Comparison of ENCODE assay signal across 8 mouse cellular contexts in genomic region chr8:124617266-124617869, GRCm38 (mm10). TPM values are rescaled to one million over a fixed set of nuclear protein-coding genes. Genes with fewer than 3 reads are reported as not detected.
DNase-seq lines count a peak whose midpoint lies in the region; ATAC-seq and TF ChIP-seq lines count a peak whose summit lies in the region.

No protein-coding gene starts in this region.

- TF ChIP-seq POLR2A in lung, adult 2 months (IDR thresholded peaks at IDR 0.05; ENCODE audit: borderline replicate concordance, extremely low read depth, low read depth, low read length): no peak

- peaks cover 5% of the 10 kb centered on the region; the same call in 1 of the 2 replicates for H3K27me3 ChIP-seq in G1E (ENCODE audit: insufficient read depth, low read length)
- H3K27me3 ChIP-seq in forebrain, postnatal 0 days (ENCODE audit: insufficient read depth, low read length): no peaks in the 10 kb centered on the region
- peaks cover 9% of the 10 kb centered on the region; the same call in 1 of the 2 replicates for H3K27me3 ChIP-seq in neural tube, embryonic 15.5 days (replicated peaks)

- peak; percentile 57 for DNase-seq in G1E (ENCODE audit: low spot score)
- DNase-seq in cerebellum, adult 18-20 months: peak; percentile 89 to 90
- DNase-seq in forebrain, postnatal 0 days: peak; percentile 90
- peak; percentile 90 for DNase-seq in heart, postnatal 4 days
- peak; percentile 89 to 92 for DNase-seq in layer of hippocampus, adult 2 months (ENCODE audit: low spot score in 2 of 2)
- peak; percentile 78 for DNase-seq in lung, adult 2 months
- peak; percentile 51 for DNase-seq in testis, postnatal 14 days (ENCODE audit: low spot score)

- TF ChIP-seq CTCF in G1E (IDR thresholded peaks at IDR 0.05; ENCODE audit: low read depth, low read length): peak; percentile 46; the same call in 1 of the 2 replicates
- peak; percentile 93 for TF ChIP-seq CTCF in forebrain, postnatal 0 days (IDR thresholded peaks at IDR 0.05; ENCODE audit: low read depth)
- TF ChIP-seq CTCF in layer of hippocampus, adult 2 months (conservative IDR thresholded peaks at IDR 0.05): peak; percentile 92
- peak; percentile 85 for TF ChIP-seq CTCF in lung, adult 2 months (IDR thresholded peaks at IDR 0.05; ENCODE audit: insufficient read depth, low read length)

- no peak overlapping the region for H3K4me3 ChIP-seq in G1E (ENCODE audit: low read depth, low read length)
- peak overlapping the region; percentile 42 for H3K4me3 ChIP-seq in forebrain, postnatal 0 days (ENCODE audit: low read depth, low read length)
- H3K4me3 ChIP-seq in layer of hippocampus, adult 2 months: peak overlapping the region; percentile 62
- H3K4me3 ChIP-seq in lung, adult 2 months (replicated peaks; ENCODE audit: extremely low read depth, low read depth, low read length): peak overlapping the region; percentile 51
- H3K4me3 ChIP-seq in neural tube, embryonic 15.5 days (replicated peaks): peak overlapping the region; percentile 36

- H3K27ac ChIP-seq in forebrain, postnatal 0 days (ENCODE audit: low read depth, low read length): peak overlapping the region; percentile 66; the same call in 1 of the 2 replicates
- peak overlapping the region; percentile 92 for H3K27ac ChIP-seq in layer of hippocampus, adult 2 months
- H3K27ac ChIP-seq in neural tube, embryonic 15.5 days (replicated peaks): peak overlapping the region; percentile 64

- 4% methylated on average over 17 of the region's 17 CpGs for WGBS in forebrain, postnatal 0 days
- WGBS in lung, adult 2 months: 6% methylated on average over 17 of the region's 17 CpGs
- 4% methylated on average over 17 of the region's 17 CpGs for WGBS in neural tube, embryonic 15.5 days

- peak overlapping the region; percentile 66 for H3K9ac ChIP-seq in forebrain, postnatal 0 days
- peak overlapping the region; percentile 28 for H3K9ac ChIP-seq in neural tube, embryonic 15.5 days (replicated peaks)

- H3K36me3 ChIP-seq in G1E (replicated peaks): no peaks in the 10 kb centered on the region
- no peaks in the 10 kb centered on the region for H3K36me3 ChIP-seq in forebrain, postnatal 0 days (ENCODE audit: insufficient read depth)
- no peaks in the 10 kb centered on the region for H3K36me3 ChIP-seq in neural tube, embryonic 15.5 days

- peak; percentile 60; the same call in 1 of the 2 replicates for ATAC-seq in G1E (ENCODE audit: extremely low read depth, insufficient number of reproducible peaks, low FRiP score, poor library complexity, severe bottlenecking)
- peak; percentile 84 for ATAC-seq in forebrain, postnatal 0 days
- peak; percentile 73 for ATAC-seq in neural tube, embryonic 15.5 days (ENCODE audit: low FRiP score)

- no peaks in the 10 kb centered on the region for H3K4me1 ChIP-seq in G1E (ENCODE audit: insufficient read depth, low read depth, low read length)
- H3K4me1 ChIP-seq in forebrain, postnatal 0 days (ENCODE audit: insufficient read depth): 0 out of 2 replicates have a peak, but pooled peaks cover 4% of the 10 kb centered on the region
- H3K4me1 ChIP-seq in lung, adult 2 months (ENCODE audit: control insufficient read depth, insufficient read depth, low read length): peaks cover 4% of the 10 kb centered on the region
- peaks cover 13% of the 10 kb centered on the region for H3K4me1 ChIP-seq in neural tube, embryonic 15.5 days

- H3K9me3 ChIP-seq in G1E (replicated peaks): no peaks in the 10 kb centered on the region
- H3K9me3 ChIP-seq in forebrain, postnatal 0 days (ENCODE audit: low read length): no peaks in the 10 kb centered on the region
- H3K9me3 ChIP-seq in neural tube, embryonic 15.5 days (replicated peaks): no peaks in the 10 kb centered on the region

- peak overlapping the region; percentile 80 for H3K4me2 ChIP-seq in forebrain, postnatal 0 days (ENCODE audit: low read depth)
- peak overlapping the region; percentile 61 for H3K4me2 ChIP-seq in neural tube, embryonic 15.5 days

RNA-seq across cellular contexts. Expression of gene Capn9, which starts 41.5 kb away (rescaled TPM):
- total RNA-seq in G1E (2014; fragmentation: Nextera tagmentation) (not detected in 2 replicates), G1E (2017) (not detected in 2 replicates)
- not detected in 2 replicates for polyA plus RNA-seq in G1E (2012)
- not detected in 2 replicates for total RNA-seq in forebrain, postnatal 0 days (2014; rRNA removed)
- polyA plus RNA-seq in forebrain, postnatal 0 days (2015; fragmentation: Nextera tagmentation; extraction: Ambion mirVana): 0.29 and 0.34 TPM in 2 replicates
- under 1 TPM in 1 of 2 experiments, not detected in 1; 0.11 TPM for total RNA-seq in heart, postnatal 4 days (2021)
- under 1 TPM; 0.34 to 0.79 TPM for total RNA-seq in layer of hippocampus, adult 2 months (2021)
- polyA plus RNA-seq in lung, adult 2 months (2012; rRNA removed): 0.12 and 0.20 TPM in 2 replicates
- 0.17 and 0.45 TPM in 2 replicates for polyA plus RNA-seq in neural tube, embryonic 15.5 days (2015; fragmentation: Nextera tagmentation; extraction: Ambion mirVana)

RNA-seq across cellular contexts. Expression of gene 2310022B05Rik, which starts 45.8 kb away (rescaled TPM):
- total RNA-seq in G1E (2014; fragmentation: Nextera tagmentation): 26.9 and 27.9 TPM in 2 replicates
- 5.8 and 7.2 TPM in 2 replicates for total RNA-seq in G1E (2017)
- 16.8 and 20.3 TPM in 2 replicates for polyA plus RNA-seq in G1E (2012)
- 68.2 and 79.7 TPM in 2 replicates for total RNA-seq in forebrain, postnatal 0 days (2014; rRNA removed)
- polyA plus RNA-seq in forebrain, postnatal 0 days (2015; fragmentation: Nextera tagmentation; extraction: Ambion mirVana): 35.7 and 37.8 TPM in 2 replicates
- total RNA-seq in heart, postnatal 4 days (2021): 100 to 1,000 TPM; 173 to 189 TPM
- 10 to 100 TPM; 76.5 to 77.4 TPM for total RNA-seq in layer of hippocampus, adult 2 months (2021)
- polyA plus RNA-seq in lung, adult 2 months (2012; rRNA removed): 63.4 and 85.4 TPM in 2 replicates
- 15.4 and 16.1 TPM in 2 replicates for polyA plus RNA-seq in neural tube, embryonic 15.5 days (2015; fragmentation: Nextera tagmentation; extraction: Ambion mirVana)

RNA-seq across cellular contexts. Expression of gene Agt, which starts 47.9 kb away (rescaled TPM):
- not detected in 2 replicates for total RNA-seq in G1E (2014; fragmentation: Nextera tagmentation)
- not detected in 2 replicates for total RNA-seq in G1E (2017)
- polyA plus RNA-seq in G1E (2012): not detected in 2 replicates
- total RNA-seq in forebrain, postnatal 0 days (2014; rRNA removed): 27.7 and 29.4 TPM in 2 replicates
- polyA plus RNA-seq in forebrain, postnatal 0 days (2015; fragmentation: Nextera tagmentation; extraction: Ambion mirVana): 18.6 and 30.0 TPM in 2 replicates
- total RNA-seq in heart, postnatal 4 days (2021): 1 to 10 TPM; 7.4 to 7.6 TPM
- total RNA-seq in layer of hippocampus, adult 2 months (2021): 10 to 100 TPM; 29.9 to 33.9 TPM
- polyA plus RNA-seq in lung, adult 2 months (2012; rRNA removed): 4.7 and 6.1 TPM in 2 replicates
- polyA plus RNA-seq in neural tube, embryonic 15.5 days (2015; fragmentation: Nextera tagmentation; extraction: Ambion mirVana): 1.8 and 1.9 TPM in 2 replicates

Comparison
In these comparisons a context has a peak if more than half of its experiments do, and no peak if none do; other contexts are left out.
1. RNA of gene Agt, which starts 47.9 kb away (total RNA-seq): 29.9 to 33.9 TPM in layer of hippocampus, adult 2 months, 27.7 to 29.4 TPM in forebrain, postnatal 0 days and 7.4 to 7.6 TPM in heart, postnatal 4 days; not detected in G1E; every median in the first group is over 4 times any median in the second.
2. Peak in every context shown above with its lines, with median percentiles within 50 percentile points of each other: ATAC-seq, DNase-seq, CTCF ChIP-seq and H3K27ac ChIP-seq.